30 mouse cellular contexts compared by ENCODE assay signal in the genomic region with DNA sequence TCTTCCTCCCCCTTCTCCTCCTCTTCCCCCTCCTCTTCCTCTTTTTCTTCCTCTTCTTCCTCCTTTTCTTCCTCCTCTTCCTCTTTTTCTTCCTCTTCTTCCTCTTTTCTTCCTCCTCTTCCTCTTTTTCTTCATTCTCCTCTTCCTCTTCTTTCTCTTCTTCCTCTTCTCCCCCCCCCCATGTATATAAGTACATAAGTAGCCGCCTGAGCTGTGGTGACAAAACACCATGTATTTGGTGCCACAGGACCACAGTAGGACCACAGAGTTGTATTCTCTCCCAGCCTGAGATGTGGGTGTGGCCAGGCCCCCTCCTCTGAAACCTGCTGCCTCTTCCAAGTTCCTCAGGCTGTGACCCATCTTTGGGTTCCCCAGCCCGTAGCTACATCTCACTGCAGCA. TPM values are rescaled to one million over a fixed set of nuclear protein-coding genes. Genes with fewer than 3 reads are reported as not detected.
DNase-seq lines count a peak whose midpoint lies in the region; ATAC-seq and TF ChIP-seq lines count a peak whose summit lies in the region.
"Had no signal": no experiment of that assay in that cellular context is flagged by ENCODE, and none has a peak within 500 bp of the region (broad histone marks: within the 10 kb centered on the region; RNA-seq: fewer than 3 reads in every experiment).

No protein-coding gene starts in this region.

- H3K9ac ChIP-seq in midbrain, embryonic 11.5 days (ENCODE audit: low read length) = no peak overlapping the region
- no peak overlapping the region for H3K9ac ChIP-seq in midbrain, embryonic 13.5 days (replicated peaks)
- H3K9ac ChIP-seq: forebrain, embryonic 13.5 days; hindbrain, embryonic 12.5 days; hindbrain, embryonic 15.5 days had no signal

- peaks cover 5% of the 10 kb centered on the region; the same call in 1 of the 2 replicates for H3K4me1 ChIP-seq in midbrain, embryonic 11.5 days (ENCODE audit: control insufficient read depth, insufficient read depth, low read length)
- peaks cover 5% of the 10 kb centered on the region for H3K4me1 ChIP-seq in midbrain, embryonic 13.5 days (replicated peaks)
- H3K4me1 ChIP-seq in bone marrow macrophage, adult 2 months (ENCODE audit: control insufficient read depth, insufficient read depth, low read length) = peaks cover 37% of the 10 kb centered on the region
- H3K4me1 ChIP-seq: forebrain, embryonic 13.5 days; hindbrain, embryonic 15.5 days had no signal

- H3K27me3 ChIP-seq in midbrain, embryonic 11.5 days (ENCODE audit: control insufficient read depth, insufficient read depth, low read length) = no peaks in the 10 kb centered on the region
- no peaks in the 10 kb centered on the region for H3K27me3 ChIP-seq in midbrain, embryonic 13.5 days
- H3K27me3 ChIP-seq: forebrain, embryonic 13.5 days; hindbrain, embryonic 12.5 days; hindbrain, embryonic 15.5 days had no signal

- no peak overlapping the region for H3K4me2 ChIP-seq in midbrain, embryonic 11.5 days
- no peak overlapping the region for H3K4me2 ChIP-seq in midbrain, embryonic 13.5 days (replicated peaks)
- H3K4me2 ChIP-seq: forebrain, embryonic 13.5 days; heart, embryonic 11.5 days; hindbrain, embryonic 12.5 days; hindbrain, embryonic 15.5 days had no signal

- TF ChIP-seq CTCF in bone marrow macrophage, adult 2 months (IDR thresholded peaks at IDR 0.05; ENCODE audit: low read depth, low read length) = no peak

- H3K36me3 ChIP-seq in midbrain, embryonic 11.5 days (ENCODE audit: control insufficient read depth, insufficient read depth, low read length) = no peaks in the 10 kb centered on the region
- no peaks in the 10 kb centered on the region for H3K36me3 ChIP-seq in midbrain, embryonic 13.5 days
- H3K36me3 ChIP-seq: forebrain, embryonic 10.5 days; hindbrain, embryonic 12.5 days; hindbrain, embryonic 15.5 days had no signal

- H3K27ac ChIP-seq in midbrain, embryonic 11.5 days (ENCODE audit: low read depth, low read length) = no peak overlapping the region
- H3K27ac ChIP-seq in midbrain, embryonic 13.5 days = no peak overlapping the region
- H3K27ac ChIP-seq in bone marrow macrophage, adult 2 months (ENCODE audit: insufficient read depth, low read depth, low read length) = peak overlapping the region; percentile 94
- H3K27ac ChIP-seq: forebrain, embryonic 10.5 days; forebrain, embryonic 13.5 days; hindbrain, embryonic 12.5 days; hindbrain, embryonic 15.5 days had no signal

- no peak for ATAC-seq in midbrain, embryonic 11.5 days (ENCODE audit: low FRiP score)
- ATAC-seq in midbrain, embryonic 13.5 days = no peak
- ATAC-seq in megakaryocyte, adult 5-6 weeks (ENCODE audit: poor library complexity, severe bottlenecking) = peak; percentile 57
- ATAC-seq in cerebellum, adult (ENCODE audit: insufficient number of reproducible peaks, low FRiP score, low TSS enrichment) = no peak
- ATAC-seq: activated CD4-positive, CD25-positive, alpha-beta regulatory T cell, adult 4 months; CD4-positive, CD25-positive, alpha-beta regulatory T cell, adult 4 months; forebrain, embryonic 13.5 days; forebrain, embryonic 16.5 days had no signal

- no peak overlapping the region for H3K4me3 ChIP-seq in midbrain, embryonic 11.5 days (ENCODE audit: low read depth, low read length)
- H3K4me3 ChIP-seq in midbrain, embryonic 13.5 days (replicated peaks) = no peak overlapping the region
- H3K4me3 ChIP-seq in bone marrow macrophage, adult 2 months (ENCODE audit: insufficient read depth, low read length) = no peak overlapping the region
- H3K4me3 ChIP-seq: forebrain, embryonic 10.5 days; forebrain, embryonic 13.5 days; hindbrain, embryonic 12.5 days; hindbrain, embryonic 15.5 days had no signal

- no peak for TF ChIP-seq POLR2A in bone marrow macrophage, adult 2 months (IDR thresholded peaks at IDR 0.05; ENCODE audit: borderline replicate concordance, low read depth, low read length)

- WGBS in midbrain, embryonic 11.5 days = 78% methylated on average over 2 of the region's 2 CpGs
- WGBS in midbrain, embryonic 13.5 days = 88% methylated on average over 2 of the region's 2 CpGs

- no peaks in the 10 kb centered on the region for H3K9me3 ChIP-seq in midbrain, embryonic 11.5 days (ENCODE audit: control insufficient read depth, low read length)
- no peaks in the 10 kb centered on the region for H3K9me3 ChIP-seq in midbrain, embryonic 13.5 days
- H3K9me3 ChIP-seq: forebrain, embryonic 10.5 days; forebrain, embryonic 13.5 days; hindbrain, embryonic 12.5 days; hindbrain, embryonic 15.5 days had no signal

- peak; percentile 31 for DNase-seq in midbrain, embryonic 11.5 days (ENCODE audit: low spot score, missing footprints)
- DNase-seq in kidney, postnatal 4 days = no peak
- DNase-seq: adrenal gland, postnatal 10 days; adrenal gland, postnatal 36 days; cerebellum, adult 18-20 months; cerebellum, adult 9-10 months; cerebellum, postnatal 14 days; gastrocnemius, postnatal 10 days; gastrocnemius, postnatal 36 days; heart, adult 11 months had no signal

RNA-seq across cellular contexts. Expression of gene Umodl1, which starts 50.8 kb away (rescaled TPM):
- 0.07 TPM in 1 of 2 replicates, not detected in the other for polyA plus RNA-seq in midbrain, embryonic 11.5 days (2014; fragmentation: Nextera tagmentation; extraction: Ambion mirVana)
- 0.07 and 0.09 TPM in 2 replicates for polyA plus RNA-seq in midbrain, embryonic 13.5 days (2015; fragmentation: Nextera tagmentation; extraction: Ambion mirVana)
- polyA plus RNA-seq in bone marrow macrophage, adult 2 months (2012; ENCODE audit: insufficient read depth, insufficient read length, missing spikeins) = not detected in 2 replicates
- total RNA-seq in megakaryocyte, adult 5-6 weeks (2015) = not detected in 2 replicates
- not detected in 2 replicates for total RNA-seq in megakaryocyte, adult 5-6 weeks (2017)
- total RNA-seq: gastrocnemius, adult 18-20 months; gastrocnemius, postnatal 36 days; heart, adult 8-10 months; heart, postnatal 25 days; hematopoietic stem cell, adult 5-6 weeks; MEL had no signal
- polyA plus RNA-seq: activated CD4-positive, CD25-positive, alpha-beta regulatory T cell, adult 4 months; C2C12; CD4-positive, CD25-positive, alpha-beta regulatory T cell, adult 4 months; forebrain, embryonic 10.5 days; forebrain, embryonic 13.5 days; heart, embryonic 11.5 days; heart, embryonic 14.5 days; heart, postnatal 0 days; hindbrain, embryonic 15.5 days had no signal

RNA-seq across cellular contexts. Expression of gene Abcg1, which starts 52.2 kb away (rescaled TPM):
- 10.4 TPM in 2 replicates for polyA plus RNA-seq in midbrain, embryonic 11.5 days (2014; fragmentation: Nextera tagmentation; extraction: Ambion mirVana)
- 21.8 and 24.4 TPM in 2 replicates for polyA plus RNA-seq in midbrain, embryonic 13.5 days (2015; fragmentation: Nextera tagmentation; extraction: Ambion mirVana)
- 56.3 and 61.5 TPM in 2 replicates for polyA plus RNA-seq in bone marrow macrophage, adult 2 months (2012; ENCODE audit: insufficient read depth, insufficient read length, missing spikeins)
- 13.2 and 20.1 TPM in 2 replicates for total RNA-seq in megakaryocyte, adult 5-6 weeks (2015)
- 19.2 and 23.7 TPM in 2 replicates for total RNA-seq in megakaryocyte, adult 5-6 weeks (2017)
